Mouse (Mus musculus) layer of hippocampus, postnatal 10 days (tissue): ENCODE measurements around the gene Col19a1. TPM values are rescaled to one million over a fixed set of nuclear protein-coding genes. Genes with fewer than 3 reads are reported as not detected.
"Not testable (repeated sequence)": the region's sequence is repeated elsewhere in the genome, so short reads cannot be mapped to it uniquely, and the experiment has no call there.

ENCODE experiments used
- DNase-seq, 2 experiments: peaks; one replicate each; pipeline ENCODE4 v3.0.0; 2021; ENCODE audit warnings: low spot score in 2 of 2
- long read RNA-seq: library from polyadenylated mRNA; stranded (forward); transcript quantifications from one replicate; pipeline ENCODE4 v2.0.0, GENCODE M21; 2023
- total RNA-seq, 2 experiments: library from RNA; stranded (reverse); gene quantifications; 2 replicates each; pipeline ENCODE4 v1.2.3; 2021

Col19a1 gene
- 10 to 100 TPM; 29.1 to 30.1 TPM for total RNA-seq
- long read RNA-seq, partial matches to known transcripts, result 0 of 7 reads
- long read RNA-seq, other reads (novel, unspliced or antisense), result 7 of 7 reads

- DNase-seq, result peak; percentile 15 to 43
These were observed at the start of gene Col19a1 for GRCm38 (mm10) chr1:24587141-24587541. Gene Col19a1, minus strand, starts transcription at chr1:24587472.

- peak; percentile 25 to 39 for DNase-seq
These were observed 46.4 kb upstream of the Col19a1 start for GRCm38 (mm10) chr1:24633553-24634132.

GRCm38 (mm10) chr1:24612556-24612955, 25.3 kb upstream of the Col19a1 start:
- DNase-seq, result not testable (repeated sequence)

- DNase-seq, result no peak
These were observed 7.8 kb upstream of the Col19a1 start for GRCm38 (mm10) chr1:24595096-24595495.

- peak; percentile 45 to 63 for DNase-seq
These were observed 717 bp downstream of the Col19a1 start for GRCm38 (mm10) chr1:24586370-24587140.

GRCm38 (mm10) chr1:24572602-24573001, 14.7 kb downstream of the Col19a1 start:
- DNase-seq, result no peak

- DNase-seq, result no peak
These were observed 23.2 kb downstream of the Col19a1 start for GRCm38 (mm10) chr1:24564113-24564512.

GRCm38 (mm10) chr1:24558005-24558404, 29.3 kb downstream of the Col19a1 start:
- no peak for DNase-seq

- no peak for DNase-seq
These were observed 33.8 kb downstream of the Col19a1 start for GRCm38 (mm10) chr1:24553462-24553861.

GRCm38 (mm10) chr1:24550560-24551280, 36.6 kb downstream of the Col19a1 start:
- DNase-seq, result no peak

- no peak for DNase-seq
These were observed 37.2 kb downstream of the Col19a1 start for GRCm38 (mm10) chr1:24550031-24550430.

- DNase-seq, result no peak
These were observed 38.2 kb downstream of the Col19a1 start for GRCm38 (mm10) chr1:24549050-24549449.

GRCm38 (mm10) chr1:24547574-24547973, 39.7 kb downstream of the Col19a1 start:
- no peak for DNase-seq

- DNase-seq, result no peak
These were observed 47.4 kb downstream of the Col19a1 start for GRCm38 (mm10) chr1:24539852-24540251.

GRCm38 (mm10) chr1:24527194-24527593, 60.1 kb downstream of the Col19a1 start:
- DNase-seq, result no peak

- no peak for DNase-seq
These were observed 69.8 kb downstream of the Col19a1 start for GRCm38 (mm10) chr1:24517462-24517861.

GRCm38 (mm10) chr1:24515341-24515740, 71.9 kb downstream of the Col19a1 start:
- peak in 1 of 2 experiments; percentile 33 for DNase-seq

- DNase-seq, result no peak
These were observed 75.7 kb downstream of the Col19a1 start for GRCm38 (mm10) chr1:24511536-24511935.

- DNase-seq, result no peak
These were observed 91.9 kb downstream of the Col19a1 start for GRCm38 (mm10) chr1:24495400-24495799.

- no peak for DNase-seq
These were observed 103.1 kb downstream of the Col19a1 start for GRCm38 (mm10) chr1:24484161-24484560.

GRCm38 (mm10) chr1:24471096-24471710, 116.1 kb downstream of the Col19a1 start:
- no peak for DNase-seq
